Mouse (Mus musculus) kidney, embryonic 15.5 days (tissue): ENCODE measurements around the gene Kctd7. TPM values are rescaled to one million over a fixed set of nuclear protein-coding genes. Genes with fewer than 3 reads are reported as not detected.

Source experiments
- ATAC-seq: fragments of 200-750 bp; cut with Nextera tagmentation; replicated peaks from 2 replicates; pipeline ENCODE4 v1.8.0; 2017; ENCODE audit warnings: moderate TSS enrichment; ENCODE audit not compliant: low FRiP score
- H3K27ac ChIP-seq: fragments of 300-500 bp; sonication (generic); 2 replicates; pipeline ENCODE4 v1.5.1; 2015; ENCODE audit warnings: mild to moderate bottlenecking, inconsistent platforms
- H3K27me3 ChIP-seq: fragments of 300-500 bp; sonication (generic); 2 replicates; pipeline ENCODE4 v1.6.1; 2015; ENCODE audit warnings: inconsistent platforms
- H3K36me3 ChIP-seq: fragments of 300-500 bp; sonication (generic); 2 replicates; pipeline ENCODE4 v1.6.1; 2015; ENCODE audit warnings: inconsistent platforms
- H3K4me1 ChIP-seq: fragments of 300-500 bp; sonication (generic); 2 replicates; pipeline ENCODE4 v1.6.1; 2015; ENCODE audit warnings: inconsistent platforms
- H3K4me2 ChIP-seq: fragments of 300-500 bp; sonication (generic); 2 replicates; pipeline ENCODE4 v1.6.1; 2015; ENCODE audit warnings: moderate library complexity, mild to moderate bottlenecking, inconsistent platforms
- H3K4me3 ChIP-seq: fragments of 300-500 bp; sonication (generic); replicated peaks from 2 replicates; pipeline ENCODE4 v1.5.1; 2015; ENCODE audit warnings: mild to moderate bottlenecking, inconsistent platforms
- H3K9ac ChIP-seq: fragments of 300-500 bp; sonication (generic); 2 replicates; pipeline ENCODE4 v1.6.1; 2015; ENCODE audit warnings: mild to moderate bottlenecking, inconsistent platforms
- H3K9me3 ChIP-seq: fragments of 300-500 bp; sonication (generic); replicated peaks from 2 replicates; pipeline ENCODE4 v1.6.1; 2016; ENCODE audit warnings: inconsistent platforms
- whole genome bisulfite sequencing: fragments of 180-500 bp; shearing (Covaris S2); methylation state at CpG from one replicate; pipeline ENCODE4 v1.1.7; 2015; ENCODE audit warnings: mixed read lengths; 5-methylcytosine and 5-hydroxymethylcytosine counted together
- polyA plus RNA-seq: library from polyadenylated mRNA; unstranded; fragments of >200 nt; fragmentation: Nextera tagmentation; extraction: Ambion mirVana; gene quantifications from 2 replicates; pipeline ENCODE4 v1.2.1, GENCODE M21; 2015

The Kctd7 gene
- polyA plus RNA-seq, 1 experiment from 2014 or later, result 4.7 TPM

GRCm38 (mm10) chr5:130177871-130178270 lies 33.2 kb downstream of the Kctd7 start:
- Histone ChIP-seq H3K9ac (no peak overlapping the region), H3K4me3 (no peak overlapping the region), H3K9me3 (no peaks in the 10 kb centered on the region), H3K27ac (no peak overlapping the region; the same call in 1 of the 2 replicates), H3K4me2 (no peak overlapping the region), H3K27me3 (no peaks in the 10 kb centered on the region), H3K36me3 (no peaks in the 10 kb centered on the region), H3K4me1 (peaks cover 29% of the 10 kb centered on the region)
- ATAC-seq, result no peak
- 53% methylated on average over 4 of the region's 4 CpGs for WGBS

GRCm38 (mm10) chr5:130180362-130180761 lies 35.7 kb downstream of the Kctd7 start:
- Histone ChIP-seq H3K36me3 (no peaks in the 10 kb centered on the region), H3K4me3 (no peak overlapping the region), H3K27ac (no peak overlapping the region), H3K4me2 (no peak overlapping the region), H3K27me3 (no peaks in the 10 kb centered on the region), H3K4me1 (peaks cover 10% of the 10 kb centered on the region; the same call in 1 of the 2 replicates), H3K9me3 (no peaks in the 10 kb centered on the region), H3K9ac (no peak overlapping the region)
- WGBS, result 78% methylated on average over 7 of the region's 7 CpGs
- ATAC-seq, result no peak

- Histone ChIP-seq H3K27ac (no peak overlapping the region), H3K36me3 (no peaks in the 10 kb centered on the region), H3K4me3 (no peak overlapping the region), H3K27me3 (no peaks in the 10 kb centered on the region), H3K4me2 (no peak overlapping the region), H3K9me3 (no peaks in the 10 kb centered on the region), H3K4me1 (peaks cover 10% of the 10 kb centered on the region; the same call in 1 of the 2 replicates), H3K9ac (no peak overlapping the region)
- ATAC-seq, result no peak
- WGBS, result 61% methylated on average over 6 of the region's 6 CpGs
These were observed 37.3 kb downstream of the Kctd7 start for GRCm38 (mm10) chr5:130181740-130182540.

- 73% methylated on average over 3 of the region's 3 CpGs for WGBS
- Histone ChIP-seq H3K4me1 (peaks cover 10% of the 10 kb centered on the region; the same call in 1 of the 2 replicates), H3K27me3 (no peaks in the 10 kb centered on the region), H3K9me3 (no peaks in the 10 kb centered on the region), H3K9ac (no peak overlapping the region), H3K4me2 (no peak overlapping the region), H3K36me3 (peaks cover 2% of the 10 kb centered on the region), H3K4me3 (no peak overlapping the region), H3K27ac (no peak overlapping the region)
- ATAC-seq, result no peak
These were observed 37.8 kb downstream of the Kctd7 start for GRCm38 (mm10) chr5:130182541-130182821.

- no peak overlapping the region for H3K4me3 ChIP-seq
- H3K4me1 ChIP-seq, result peaks cover 5% of the 10 kb centered on the region; the same call in 1 of the 2 replicates
- 0 out of 2 replicates have a peak overlapping the region, but pooled peaks have one; percentile 33 for H3K27ac ChIP-seq
- no peaks in the 10 kb centered on the region for H3K9me3 ChIP-seq
- no peak overlapping the region for H3K4me2 ChIP-seq
- peaks cover 19% of the 10 kb centered on the region for H3K36me3 ChIP-seq
- no peak for ATAC-seq
- H3K9ac ChIP-seq, result no peak overlapping the region
- H3K27me3 ChIP-seq, result no peaks in the 10 kb centered on the region
- WGBS, result 82% methylated on average over 9 of the region's 9 CpGs
These were observed 39.7 kb downstream of the Kctd7 start for GRCm38 (mm10) chr5:130184193-130184856.

- Histone ChIP-seq H3K4me2 (no peak overlapping the region), H3K4me3 (no peak overlapping the region), H3K27me3 (no peaks in the 10 kb centered on the region), H3K36me3 (peaks cover 29% of the 10 kb centered on the region), H3K9me3 (no peaks in the 10 kb centered on the region), H3K9ac (no peak overlapping the region), H3K27ac (no peak overlapping the region), H3K4me1 (peaks cover 5% of the 10 kb centered on the region; the same call in 1 of the 2 replicates)
- WGBS, result 81% methylated on average over 6 of the region's 6 CpGs
- ATAC-seq, result no peak
These were observed 40.7 kb downstream of the Kctd7 start for GRCm38 (mm10) chr5:130185312-130185711.

GRCm38 (mm10) chr5:130187383-130187782 lies 42.7 kb downstream of the Kctd7 start:
- Histone ChIP-seq H3K4me1 (peaks cover under 1% of the 10 kb centered on the region; the same call in 1 of the 2 replicates), H3K36me3 (peaks cover 49% of the 10 kb centered on the region), H3K9ac (no peak overlapping the region), H3K9me3 (no peaks in the 10 kb centered on the region), H3K27me3 (no peaks in the 10 kb centered on the region), H3K4me2 (no peak overlapping the region), H3K27ac (no peak overlapping the region), H3K4me3 (no peak overlapping the region)
- no peak for ATAC-seq
- 64% methylated on average over 7 of the region's 7 CpGs for WGBS

- Histone ChIP-seq H3K27ac (no peak overlapping the region), H3K4me2 (no peak overlapping the region), H3K4me1 (peaks cover 5% of the 10 kb centered on the region; the same call in 1 of the 2 replicates), H3K27me3 (no peaks in the 10 kb centered on the region), H3K9ac (no peak overlapping the region), H3K4me3 (no peak overlapping the region), H3K36me3 (peaks cover 77% of the 10 kb centered on the region), H3K9me3 (no peaks in the 10 kb centered on the region)
- WGBS, result 87% methylated on average over 6 of the region's 6 CpGs
- no peak for ATAC-seq
These were observed 46.2 kb downstream of the Kctd7 start for GRCm38 (mm10) chr5:130190909-130191308.

- Histone ChIP-seq H3K4me3 (no peak overlapping the region), H3K36me3 (peaks cover 79% of the 10 kb centered on the region), H3K27ac (peak overlapping the region; percentile 49), H3K4me2 (no peak overlapping the region), H3K9me3 (no peaks in the 10 kb centered on the region), H3K9ac (no peak overlapping the region), H3K4me1 (peaks cover 5% of the 10 kb centered on the region; the same call in 1 of the 2 replicates), H3K27me3 (no peaks in the 10 kb centered on the region)
- whole genome bisulfite sequencing, result 68% methylated on average over 6 of the region's 6 CpGs
- no peak for ATAC-seq
These were observed 47.2 kb downstream of the Kctd7 start for GRCm38 (mm10) chr5:130191865-130192264.

- no peaks in the 10 kb centered on the region for H3K27me3 ChIP-seq
- ATAC-seq, result peak; percentile 29; the same call in 1 of the 2 replicates
- H3K36me3 ChIP-seq, result peaks cover 83% of the 10 kb centered on the region
- 67% methylated on average over 2 of the region's 2 CpGs for WGBS
- peaks cover 5% of the 10 kb centered on the region; the same call in 1 of the 2 replicates for H3K4me1 ChIP-seq
- H3K9ac ChIP-seq, result no peak overlapping the region
- no peaks in the 10 kb centered on the region for H3K9me3 ChIP-seq
- H3K27ac ChIP-seq, result peak overlapping the region; percentile 49
- no peak overlapping the region for H3K4me2 ChIP-seq
- H3K4me3 ChIP-seq, result no peak overlapping the region
These were observed 47.8 kb downstream of the Kctd7 start for GRCm38 (mm10) chr5:130192356-130192944.

- Histone ChIP-seq H3K27ac (peak overlapping the region; percentile 52; the same call in 1 of the 2 replicates), H3K9ac (no peak overlapping the region), H3K4me2 (no peak overlapping the region), H3K9me3 (no peaks in the 10 kb centered on the region), H3K4me3 (no peak overlapping the region), H3K27me3 (no peaks in the 10 kb centered on the region), H3K4me1 (peaks cover 5% of the 10 kb centered on the region; the same call in 1 of the 2 replicates), H3K36me3 (peaks cover 84% of the 10 kb centered on the region)
- 52% methylated on average over 3 of the region's 3 CpGs for WGBS
- peak; percentile 57; the same call in 1 of the 2 replicates for ATAC-seq
These were observed 49.1 kb downstream of the Kctd7 start for GRCm38 (mm10) chr5:130193760-130194159.

GRCm38 (mm10) chr5:130196307-130196706 lies 51.6 kb downstream of the Kctd7 start:
- peak; percentile 65; the same call in 1 of the 2 replicates for ATAC-seq

More at GRCm38 (mm10) chr5:130196307-130196706, 51.6 kb downstream of the Kctd7 start:
- no peak overlapping the region for H3K4me3 ChIP-seq
- no peak overlapping the region for H3K4me2 ChIP-seq
- peaks cover 77% of the 10 kb centered on the region for H3K36me3 ChIP-seq
- WGBS, result 62% methylated on average over 1 of the region's 1 CpGs
- H3K27ac ChIP-seq, result peak overlapping the region; percentile 42
- no peak overlapping the region for H3K9ac ChIP-seq
- H3K9me3 ChIP-seq, result no peaks in the 10 kb centered on the region
- H3K4me1 ChIP-seq, result peaks cover 8% of the 10 kb centered on the region; the same call in 1 of the 2 replicates
- no peaks in the 10 kb centered on the region for H3K27me3 ChIP-seq
